Mouse (Mus musculus): Measurements from ENCODE around the gene Olfr101.

GRCm38 (mm10) chr17:37308483-37308882 lies 4.4 kb upstream of the Olfr101 start:
- TF ChIP-seq GATA1 (IDR thresholded peaks at IDR 0.05; ENCODE audit: borderline replicate concordance, low read length): no peak
- TF ChIP-seq FLI1 (IDR thresholded peaks at IDR 0.05; ENCODE audit: low read length): no peak
